Mouse (Mus musculus): ENCODE data around the gene Ascl1. TPM values are rescaled to one million over a fixed set of nuclear protein-coding genes. Genes with fewer than 3 reads are reported as not detected.

Gene Ascl1
- polyA plus RNA-seq, 1 experiment from 2014 or later, result 41.5 TPM

DNA sequence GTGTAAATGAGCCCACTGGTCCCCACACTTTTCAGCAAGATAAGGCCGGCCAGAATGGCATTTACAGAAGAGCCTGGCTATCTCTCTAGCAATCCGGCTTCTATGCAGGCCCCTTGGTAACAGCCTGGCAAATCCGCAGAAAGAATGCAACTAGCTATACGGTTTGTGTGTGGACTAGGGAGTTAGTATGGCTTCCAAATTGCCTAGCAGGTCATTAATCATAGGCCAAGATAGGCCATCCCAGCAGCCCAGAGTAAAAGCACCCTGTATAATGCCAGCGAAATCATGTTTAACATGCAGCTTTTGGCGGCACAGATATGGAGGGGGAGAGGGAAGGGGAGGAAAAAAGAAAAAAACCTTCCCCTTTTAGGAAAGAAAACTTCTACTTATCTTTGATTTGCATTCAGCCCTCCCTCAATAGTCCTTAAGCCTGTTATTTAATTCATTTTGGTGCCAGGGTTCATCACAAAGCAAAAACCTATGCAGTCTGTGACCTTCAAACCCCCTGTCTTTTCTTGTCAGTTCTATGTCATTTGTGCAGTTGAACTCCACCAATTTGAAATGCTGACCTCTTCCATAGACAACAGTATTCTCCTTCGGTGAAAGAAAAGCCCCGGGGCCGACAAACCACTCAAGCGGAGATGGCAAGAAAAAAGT is 19.9 kb downstream of the Ascl1 start:
- Histone ChIP-seq H3K4me1 (replicated peaks) (peaks cover 49% of the 10 kb centered on the region), H3K4me3 (no peak overlapping the region), H3K9me3 (no peaks in the 10 kb centered on the region), H3K27me3 (ENCODE audit: insufficient read depth, poor library complexity, severe bottlenecking) (peaks cover 18% of the 10 kb centered on the region), H3K36me3 (no peaks in the 10 kb centered on the region), H3K27ac (peak overlapping the region; percentile 72)
- DNase-seq (ENCODE audit: low spot score), result no peak
- 35% methylated on average over 10 of the region's 10 CpGs for WGBS

DNA sequence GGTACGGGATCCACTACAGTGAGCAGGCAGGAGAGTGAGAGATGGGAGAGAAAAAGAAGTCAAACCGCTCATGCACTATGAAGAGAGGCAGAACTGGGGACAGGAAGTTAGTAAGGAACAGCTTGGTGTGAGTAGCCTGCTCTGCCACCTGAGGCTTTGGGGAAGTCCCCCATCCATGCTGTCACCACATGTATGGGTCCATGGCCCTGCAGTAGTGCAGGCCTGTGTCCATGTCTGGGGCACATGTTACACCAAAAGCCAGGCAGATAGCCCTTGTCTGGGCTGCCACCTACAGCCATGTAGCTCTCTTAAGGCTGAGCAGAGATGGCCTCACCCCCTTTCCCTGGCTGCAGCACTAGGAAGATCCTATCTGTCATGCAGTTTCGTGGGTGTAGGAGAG is 42.7 kb downstream of the Ascl1 start:
- peaks cover 35% of the 10 kb centered on the region for H3K4me1 ChIP-seq (replicated peaks)
- 87% methylated on average over 3 of the region's 3 CpGs for WGBS
- no peaks in the 10 kb centered on the region for H3K9me3 ChIP-seq
- peaks cover 22% of the 10 kb centered on the region for H3K27me3 ChIP-seq (ENCODE audit: insufficient read depth, poor library complexity, severe bottlenecking)
- DNase-seq (ENCODE audit: low spot score), result no peak
- peak overlapping the region; percentile 50; the same call in 1 of the 2 replicates for H3K27ac ChIP-seq
- H3K36me3 ChIP-seq, result no peaks in the 10 kb centered on the region
- no peak overlapping the region for H3K4me3 ChIP-seq

DNA sequence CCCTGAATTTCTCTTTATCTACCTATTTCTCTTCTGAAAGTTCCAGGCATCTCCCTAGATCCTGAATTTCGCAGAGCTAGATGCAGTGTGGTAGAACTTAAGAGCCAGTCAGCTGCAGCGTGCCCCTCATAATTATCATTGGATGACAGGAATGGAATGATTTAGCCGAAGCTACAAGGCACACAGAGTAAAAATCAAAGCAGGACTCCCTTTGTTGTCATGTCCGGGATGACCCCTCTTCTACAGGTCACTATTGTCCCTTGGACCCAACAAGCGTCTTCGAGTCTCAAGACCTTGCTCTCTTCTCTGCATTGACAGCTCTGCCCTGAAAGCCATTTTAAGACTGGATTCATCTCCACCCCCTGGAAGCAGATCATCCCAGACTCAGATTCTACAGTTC is 44.1 kb downstream of the Ascl1 start:
- H3K9me3 ChIP-seq, result no peaks in the 10 kb centered on the region
- 50% methylated on average over 6 of the region's 6 CpGs for WGBS
- H3K27ac ChIP-seq, result peak overlapping the region; percentile 45; the same call in 1 of the 2 replicates
- no peak overlapping the region for H3K4me3 ChIP-seq
- H3K4me1 ChIP-seq (replicated peaks), result peaks cover 35% of the 10 kb centered on the region
- no peaks in the 10 kb centered on the region for H3K36me3 ChIP-seq
- DNase-seq (ENCODE audit: low spot score), result no peak
- peaks cover 29% of the 10 kb centered on the region for H3K27me3 ChIP-seq (ENCODE audit: insufficient read depth, poor library complexity, severe bottlenecking)

DNA sequence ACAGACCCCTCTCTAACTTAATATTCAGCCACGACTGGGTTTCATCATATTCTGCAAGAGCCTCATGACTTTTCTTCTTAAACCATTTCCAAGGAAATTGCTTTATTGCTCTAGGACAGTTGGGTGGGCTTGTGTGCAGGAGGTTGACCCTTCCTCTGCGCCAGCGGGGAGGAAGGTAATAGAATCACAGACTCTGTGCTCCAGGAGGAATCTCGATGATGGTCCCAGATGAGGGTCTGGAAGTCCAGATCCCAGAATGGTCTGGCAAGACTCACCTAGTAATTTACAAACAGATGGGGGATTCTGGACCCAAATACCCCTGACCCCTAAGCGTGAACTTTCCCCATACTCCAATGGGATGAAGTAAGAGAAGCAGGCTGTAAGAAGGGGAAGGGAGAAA is 45.2 kb downstream of the Ascl1 start:
- Histone ChIP-seq H3K36me3 (no peaks in the 10 kb centered on the region), H3K27ac (peak overlapping the region; percentile 83), H3K9me3 (no peaks in the 10 kb centered on the region), H3K4me3 (peak overlapping the region; percentile 30), H3K4me1 (replicated peaks) (peaks cover 39% of the 10 kb centered on the region), H3K27me3 (ENCODE audit: insufficient read depth, poor library complexity, severe bottlenecking) (peaks cover 35% of the 10 kb centered on the region)
- WGBS, result 37% methylated on average over 5 of the region's 5 CpGs
- DNase-seq (ENCODE audit: low spot score), result no peak

- WGBS, result 1% methylated on average over 9 of the region's 9 CpGs
- no peaks in the 10 kb centered on the region for H3K36me3 ChIP-seq
- no peaks in the 10 kb centered on the region for H3K9me3 ChIP-seq
- peak overlapping the region; percentile 83 for H3K27ac ChIP-seq
- H3K27me3 ChIP-seq (ENCODE audit: insufficient read depth, poor library complexity, severe bottlenecking), result peaks cover 37% of the 10 kb centered on the region
- H3K4me3 ChIP-seq, result peak overlapping the region; percentile 30
- peak; percentile 92 for DNase-seq (ENCODE audit: low spot score)
- H3K4me1 ChIP-seq (replicated peaks), result peaks cover 39% of the 10 kb centered on the region
Measured at GRCm38 (mm10) chr10:87447754-87448095, 45.7 kb downstream of the Ascl1 start.

DNA sequence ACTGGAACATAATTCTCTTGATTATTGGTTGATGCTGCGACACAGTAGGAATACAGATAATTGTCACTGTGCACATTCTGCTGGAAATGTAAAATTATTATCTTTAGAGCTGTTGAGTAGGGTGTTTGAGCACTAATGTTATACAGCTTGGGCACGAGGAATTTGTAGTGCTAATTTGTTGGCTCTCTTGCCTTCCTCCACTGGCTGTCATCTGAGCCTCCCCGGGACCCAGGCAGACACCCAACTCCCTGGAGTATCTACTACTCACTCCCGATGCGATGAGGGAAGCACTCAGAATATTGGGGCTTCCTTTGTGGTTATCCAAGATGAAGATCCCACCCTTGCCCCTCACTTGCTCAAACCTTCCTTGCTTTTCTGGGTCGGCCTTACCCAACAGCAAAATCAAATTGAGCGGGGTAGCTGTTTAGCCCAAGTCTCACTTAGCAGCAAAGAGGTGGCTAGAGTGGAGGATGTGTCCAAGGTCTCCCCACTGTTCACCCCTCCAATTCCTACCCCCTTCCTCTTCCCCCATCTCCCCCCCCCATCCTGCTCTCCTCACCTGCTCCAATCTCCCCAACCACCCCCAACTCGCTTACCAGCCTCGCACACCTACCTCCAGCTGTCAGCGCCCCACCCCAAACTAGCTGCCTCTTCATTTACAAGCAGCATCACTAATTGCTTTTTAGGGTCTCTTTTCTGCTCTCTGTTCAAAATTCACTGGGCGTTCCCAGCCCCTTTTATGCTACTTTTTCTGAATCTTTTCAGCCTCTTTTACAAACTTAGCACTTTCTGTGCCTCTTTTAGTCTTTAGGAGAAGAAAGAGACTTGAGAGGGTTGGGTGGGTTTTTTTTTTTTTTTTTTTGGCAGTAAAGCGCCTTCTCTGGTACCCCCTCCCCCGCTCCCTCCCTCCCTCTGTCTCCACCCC is 46.4 kb downstream of the Ascl1 start:
- Histone ChIP-seq H3K9me3 (no peaks in the 10 kb centered on the region), H3K4me1 (replicated peaks) (peaks cover 39% of the 10 kb centered on the region), H3K36me3 (no peaks in the 10 kb centered on the region), H3K4me3 (peak overlapping the region; percentile 30), H3K27me3 (ENCODE audit: insufficient read depth, poor library complexity, severe bottlenecking) (peaks cover 37% of the 10 kb centered on the region), H3K27ac (peak overlapping the region; percentile 83)
- DNase-seq (ENCODE audit: low spot score), result peak; percentile 31
- 20% methylated on average over 13 of the region's 13 CpGs for WGBS

DNA sequence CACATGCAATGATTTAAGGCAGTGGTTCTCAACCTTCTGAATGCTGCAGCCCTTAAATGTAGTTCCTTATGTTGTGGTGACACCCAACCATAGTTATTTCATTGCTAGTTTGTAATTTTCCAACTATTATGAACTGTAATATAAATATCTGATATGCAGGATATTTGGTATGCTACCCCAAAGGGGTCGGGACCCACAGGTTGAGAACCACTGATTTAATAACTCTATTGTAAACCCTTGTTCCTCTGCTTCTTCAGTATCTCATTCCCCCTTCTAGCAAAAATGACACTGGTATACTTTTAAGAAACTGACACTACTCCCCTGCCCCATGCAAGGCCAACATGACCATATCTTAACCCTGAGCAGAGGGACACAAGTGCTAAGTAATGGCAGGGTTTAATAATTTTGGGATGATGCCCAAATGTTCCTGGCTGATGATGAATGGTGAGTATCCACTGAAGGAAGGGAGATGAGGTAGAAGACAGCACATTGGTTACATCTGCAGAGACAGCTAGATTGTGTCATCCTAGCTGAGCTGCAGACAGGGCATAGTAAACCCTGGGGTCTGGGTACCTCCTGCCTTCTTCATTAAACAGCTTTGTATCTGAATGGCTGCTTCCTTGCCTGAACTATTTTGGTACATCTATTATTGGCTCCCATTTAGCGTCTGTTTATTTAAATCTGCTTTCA is 47.2 kb downstream of the Ascl1 start:
- DNase-seq (ENCODE audit: low spot score), result no peak
- Histone ChIP-seq H3K36me3 (no peaks in the 10 kb centered on the region), H3K4me1 (replicated peaks) (peaks cover 39% of the 10 kb centered on the region), H3K9me3 (no peaks in the 10 kb centered on the region), H3K27me3 (ENCODE audit: insufficient read depth, poor library complexity, severe bottlenecking) (peaks cover 37% of the 10 kb centered on the region), H3K4me3 (no peak overlapping the region), H3K27ac (peak overlapping the region; percentile 83; the same call in 1 of the 2 replicates)
- 78% methylated on average over 2 of the region's 2 CpGs for WGBS

Other genes with a start within 250 kb of the Ascl1 start
- not detected in 2 replicates for gene Pah, start 28.1 kb upstream of the Ascl1 start, polyA plus RNA-seq (2016; fragmentation: Nextera tagmentation; extraction: Ambion mirVana)

Measured in hindbrain, embryonic 10.5 days (tissue).